Mouse (Mus musculus): Measurements from ENCODE around the gene Spty2d1. TPM values are rescaled to one million over a fixed set of nuclear protein-coding genes. Genes with fewer than 3 reads are reported as not detected.

Gene Spty2d1
- polyA plus RNA-seq, 1 experiment from 2014 or later = 15.6 TPM

GRCm38 (mm10) chr7:46962806-46963618 lies 45.2 kb downstream of the Spty2d1 start:
- peaks cover 6% of the 10 kb centered on the region for H3K4me1 ChIP-seq (ENCODE audit: control insufficient read depth, insufficient read depth, low read length)
- H3K4me3 ChIP-seq (ENCODE audit: low read depth, low read length) = no peak overlapping the region
- peak overlapping the region; percentile 64 for H3K9ac ChIP-seq (ENCODE audit: low read depth, low read length)
- H3K4me2 ChIP-seq = peak overlapping the region; percentile 38
- H3K27me3 ChIP-seq (ENCODE audit: control insufficient read depth, insufficient read depth, low read length) = no peaks in the 10 kb centered on the region
- ATAC-seq (replicated peaks; ENCODE audit: insufficient number of reproducible peaks, low FRiP score, low TSS enrichment) = peak; percentile 56; the same call in 1 of the 2 replicates
- H3K36me3 ChIP-seq (ENCODE audit: control insufficient read depth, insufficient read depth, low read length) = no peaks in the 10 kb centered on the region
- no peaks in the 10 kb centered on the region for H3K9me3 ChIP-seq (replicated peaks; ENCODE audit: control insufficient read depth, low read length)
- WGBS (ENCODE audit: insufficient replicate concordance) = 1% methylated on average over 9 of the region's 9 CpGs
- H3K27ac ChIP-seq (ENCODE audit: low read depth, low read length) = peak overlapping the region; percentile 62; the same call in 1 of the 2 replicates

- no peak overlapping the region for H3K27ac ChIP-seq (ENCODE audit: low read depth, low read length)
- H3K27me3 ChIP-seq (ENCODE audit: control insufficient read depth, insufficient read depth, low read length) = no peaks in the 10 kb centered on the region
- H3K4me3 ChIP-seq (ENCODE audit: low read depth, low read length) = no peak overlapping the region
- H3K4me2 ChIP-seq = no peak overlapping the region
- no peak for ATAC-seq (replicated peaks; ENCODE audit: insufficient number of reproducible peaks, low FRiP score, low TSS enrichment)
- H3K9me3 ChIP-seq (replicated peaks; ENCODE audit: control insufficient read depth, low read length) = no peaks in the 10 kb centered on the region
- no peaks in the 10 kb centered on the region for H3K36me3 ChIP-seq (ENCODE audit: control insufficient read depth, insufficient read depth, low read length)
- H3K4me1 ChIP-seq (ENCODE audit: control insufficient read depth, insufficient read depth, low read length) = peaks cover 6% of the 10 kb centered on the region
- no peak overlapping the region for H3K9ac ChIP-seq (ENCODE audit: low read depth, low read length)
Observed at GRCm38 (mm10) chr7:46962132-46962531, 46.1 kb downstream of the Spty2d1 start.

- peaks cover 6% of the 10 kb centered on the region for H3K4me1 ChIP-seq (ENCODE audit: control insufficient read depth, insufficient read depth, low read length)
- ATAC-seq (replicated peaks; ENCODE audit: insufficient number of reproducible peaks, low FRiP score, low TSS enrichment) = no peak
- no peak overlapping the region for H3K4me2 ChIP-seq
- H3K9ac ChIP-seq (ENCODE audit: low read depth, low read length) = no peak overlapping the region
- no peaks in the 10 kb centered on the region for H3K27me3 ChIP-seq (ENCODE audit: control insufficient read depth, insufficient read depth, low read length)
- H3K9me3 ChIP-seq (replicated peaks; ENCODE audit: control insufficient read depth, low read length) = no peaks in the 10 kb centered on the region
- WGBS (ENCODE audit: insufficient replicate concordance) = 57% methylated on average over 3 of the region's 3 CpGs
- no peaks in the 10 kb centered on the region for H3K36me3 ChIP-seq (ENCODE audit: control insufficient read depth, insufficient read depth, low read length)
- H3K27ac ChIP-seq (ENCODE audit: low read depth, low read length) = no peak overlapping the region
- no peak overlapping the region for H3K4me3 ChIP-seq (ENCODE audit: low read depth, low read length)
Observed at GRCm38 (mm10) chr7:46960991-46961390, 47.2 kb downstream of the Spty2d1 start.

DNA sequence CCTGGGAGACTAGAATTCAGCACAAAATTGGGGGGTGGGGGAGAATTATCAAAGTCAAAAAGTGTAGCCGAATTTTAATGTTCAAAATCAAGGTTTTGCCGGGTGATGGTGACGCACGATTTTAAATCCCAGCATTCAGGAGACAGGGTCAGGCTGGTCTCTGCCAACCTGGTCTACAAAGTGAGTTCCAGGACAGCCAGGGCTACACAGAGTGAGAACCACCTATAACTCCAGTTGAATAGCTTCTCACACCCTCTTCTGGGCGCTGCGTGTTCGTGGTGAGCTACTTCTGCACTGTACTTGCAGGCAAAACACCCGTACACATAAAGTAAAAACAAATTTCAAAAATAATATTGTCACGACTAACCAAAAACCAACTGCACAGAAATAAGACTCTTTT lies 49.4 kb downstream of the Spty2d1 start:
- H3K9ac ChIP-seq (ENCODE audit: low read depth, low read length) = peak overlapping the region; percentile 83
- no peak for ATAC-seq (replicated peaks; ENCODE audit: insufficient number of reproducible peaks, low FRiP score, low TSS enrichment)
- H3K9me3 ChIP-seq (replicated peaks; ENCODE audit: control insufficient read depth, low read length) = no peaks in the 10 kb centered on the region
- H3K4me3 ChIP-seq (ENCODE audit: low read depth, low read length) = peak overlapping the region; percentile 71
- peak overlapping the region; percentile 79 for H3K4me2 ChIP-seq
- H3K4me1 ChIP-seq (ENCODE audit: control insufficient read depth, insufficient read depth, low read length) = peaks cover 6% of the 10 kb centered on the region
- H3K27ac ChIP-seq (ENCODE audit: low read depth, low read length) = no peak overlapping the region
- H3K27me3 ChIP-seq (ENCODE audit: control insufficient read depth, insufficient read depth, low read length) = no peaks in the 10 kb centered on the region
- 16% methylated on average over 9 of the region's 9 CpGs for WGBS (ENCODE audit: insufficient replicate concordance)
- peaks cover 2% of the 10 kb centered on the region; the same call in 1 of the 2 replicates for H3K36me3 ChIP-seq (ENCODE audit: control insufficient read depth, insufficient read depth, low read length)

DNA sequence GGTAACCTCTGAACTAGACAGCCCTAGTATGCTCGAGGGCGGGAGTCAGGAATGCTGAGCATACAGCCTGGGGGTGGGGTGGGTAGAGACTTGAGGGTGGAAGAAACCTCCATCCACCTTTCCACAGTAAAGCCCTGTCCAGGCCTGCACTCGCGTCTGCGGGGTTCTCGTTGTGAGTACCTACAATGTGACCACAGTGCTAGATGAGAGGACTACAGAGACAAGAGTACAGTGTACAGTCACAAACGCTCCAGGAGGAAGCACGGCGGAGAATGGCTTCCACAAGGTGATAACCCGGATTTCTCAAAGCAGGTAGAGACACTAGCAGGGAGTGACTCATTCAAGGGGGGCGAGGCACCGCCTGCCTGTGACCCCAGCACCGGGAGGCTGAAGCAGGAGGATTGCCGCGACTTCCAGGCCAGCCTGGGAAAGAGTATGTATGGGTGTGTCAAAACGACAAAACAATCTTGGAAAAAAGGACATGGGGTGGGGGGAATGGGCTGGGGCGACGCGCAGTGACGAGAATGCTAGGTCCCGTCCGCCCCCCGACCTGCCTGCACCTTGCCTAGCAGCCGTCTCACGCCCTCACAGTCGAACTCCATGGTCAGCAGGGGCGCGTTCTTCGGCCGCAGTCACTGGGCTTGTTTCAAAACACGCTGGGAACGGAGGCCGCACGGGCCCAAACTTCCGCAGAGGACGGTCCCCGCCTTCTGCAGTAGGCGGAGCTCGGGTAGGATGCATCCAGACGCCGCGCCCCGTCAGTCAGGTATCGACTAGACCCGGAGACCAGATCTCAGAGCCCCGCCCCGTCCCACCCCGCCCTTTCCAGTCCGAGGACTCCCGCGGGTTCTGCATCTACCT lies 50.1 kb downstream of the Spty2d1 start, which contains the start of gene Uevld:
Gene Uevld, minus strand, starts transcription at position 697 of the 861 bp plus-strand sequence.
- Histone ChIP-seq H3K4me3 (ENCODE audit: low read depth, low read length) (peak within 1 kb of the TSS; percentile 71), H3K36me3 (ENCODE audit: control insufficient read depth, insufficient read depth, low read length) (peaks cover 2% of the 10 kb centered on the region; the same call in 1 of the 2 replicates), H3K9me3 (replicated peaks; ENCODE audit: control insufficient read depth, low read length) (no peaks in the 10 kb centered on the region), H3K27ac (ENCODE audit: low read depth, low read length) (no peak within 1 kb of the TSS), H3K4me1 (ENCODE audit: control insufficient read depth, insufficient read depth, low read length) (peaks cover 6% of the 10 kb centered on the region), H3K27me3 (ENCODE audit: control insufficient read depth, insufficient read depth, low read length) (no peaks in the 10 kb centered on the region), H3K4me2 (peak within 1 kb of the TSS; percentile 79), H3K9ac (ENCODE audit: low read depth, low read length) (peak within 1 kb of the TSS; percentile 83)
- WGBS (ENCODE audit: insufficient replicate concordance) = under 1% methylated on average over 50 of the region's 51 CpGs
- ATAC-seq (replicated peaks; ENCODE audit: insufficient number of reproducible peaks, low FRiP score, low TSS enrichment) = peak; percentile 87

Other genes with a start within 250 kb of the Spty2d1 start
- 11.8 and 12.7 TPM in 2 replicates for gene Hps5, start 212.3 kb downstream of the Spty2d1 start, polyA plus RNA-seq (2014; fragmentation: Nextera tagmentation; extraction: Ambion mirVana)
- 34.9 and 41.1 TPM in 2 replicates for gene Gtf2h1, start 212.3 kb downstream of the Spty2d1 start, polyA plus RNA-seq (2014; fragmentation: Nextera tagmentation; extraction: Ambion mirVana)
- 3,042 and 3,490 TPM in 2 replicates for gene Ldha, start 166.9 kb downstream of the Spty2d1 start, polyA plus RNA-seq (2014; fragmentation: Nextera tagmentation; extraction: Ambion mirVana)
- gene Ldhc, start 147.2 kb downstream of the Spty2d1 start, polyA plus RNA-seq (2014; fragmentation: Nextera tagmentation; extraction: Ambion mirVana) = not detected in 2 replicates
- 199 and 205 TPM in 2 replicates for gene Tsg101, start 88.4 kb downstream of the Spty2d1 start, polyA plus RNA-seq (2014; fragmentation: Nextera tagmentation; extraction: Ambion mirVana)
- gene Uevld, start 49.9 kb downstream of the Spty2d1 start, polyA plus RNA-seq (2014; fragmentation: Nextera tagmentation; extraction: Ambion mirVana) = 9.3 and 10.6 TPM in 2 replicates
- gene Gm9999, start 24.8 kb downstream of the Spty2d1 start, polyA plus RNA-seq (2014; fragmentation: Nextera tagmentation; extraction: Ambion mirVana) = not detected in 2 replicates
- 13.7 and 15.5 TPM in 2 replicates for gene Tmem86a, start 42.2 kb upstream of the Spty2d1 start, polyA plus RNA-seq (2014; fragmentation: Nextera tagmentation; extraction: Ambion mirVana)
- 0.07 and 0.15 TPM in 2 replicates for gene Ptpn5, start 125.3 kb upstream of the Spty2d1 start, polyA plus RNA-seq (2014; fragmentation: Nextera tagmentation; extraction: Ambion mirVana)
- gene Mrgpra6, start 196.5 kb upstream of the Spty2d1 start, polyA plus RNA-seq (2014; fragmentation: Nextera tagmentation; extraction: Ambion mirVana) = not detected in 2 replicates
- not detected in 2 replicates for gene Mrgpra9, start 244.4 kb upstream of the Spty2d1 start, polyA plus RNA-seq (2014; fragmentation: Nextera tagmentation; extraction: Ambion mirVana)

Data from heart, embryonic 11.5 days (tissue).